Mouse (Mus musculus) cortical plate, adult 2 months (tissue): Measurements from ENCODE around the gene 2410002F23Rik.
"Not testable (repeated sequence)": the region's sequence is repeated elsewhere in the genome, so short reads cannot be mapped to it uniquely, and the experiment has no call there.

Experiments
- CTCF ChIP-seq: fragments of 200-500 bp; IDR thresholded peaks from 2 replicates; pipeline ENCODE4 v1.5.1; 2011; ENCODE audit warnings: mild to moderate bottlenecking, control low read depth, low read length; ENCODE audit not compliant: insufficient read depth; ENCODE audit errors: extremely low read depth
- POLR2A ChIP-seq: fragments of 200-500 bp; IDR thresholded peaks from 2 replicates; pipeline ENCODE4 v1.6.1; 2011; ENCODE audit warnings: mild to moderate bottlenecking, low read length, control low read depth; ENCODE audit not compliant: insufficient read depth; ENCODE audit errors: extremely low read depth

GRCm38 (mm10) chr7:44222335-44222734 lies 24.2 kb upstream of the 2410002F23Rik start:
- TF ChIP-seq CTCF, POLR2A: not testable (repeated sequence)
